Mouse (Mus musculus): Measurements from ENCODE around the gene Islr. TPM values are rescaled to one million over a fixed set of nuclear protein-coding genes. Genes with fewer than 3 reads are reported as not detected.
A peak's percentile ranks its signal among the peaks of the same experiment; 100 is the strongest.

The Islr gene
- total RNA-seq, 2 experiments from 2014 or later, result 31.4 to 33.0 TPM

GRCm38 (mm10) chr9:58225915-58226913 is 22.1 kb upstream of the Islr start:
- intact Hi-C loops (cut with DNase I), result loop anchor here (2.0 to 10.0 kb wide), 3 partner anchors 43 to 139 kb away; no protein-coding TSS in a partner anchor
- no peak for DNase-seq (ENCODE audit: low spot score)

- no peak for DNase-seq (ENCODE audit: low spot score)
- intact Hi-C loops (cut with DNase I), result loop anchor here (10.0 kb wide), 1 partner anchor 140 kb away; no protein-coding TSS in a partner anchor
These were observed 20.2 kb upstream of the Islr start for GRCm38 (mm10) chr9:58224356-58224755.

GRCm38 (mm10) chr9:58220218-58220903 is 16.3 kb upstream of the Islr start:
- no peak for DNase-seq (ENCODE audit: low spot score)
- intact Hi-C loops (cut with DNase I), result loop anchor here (10.0 kb wide), 1 partner anchor 144 kb away; no protein-coding TSS in a partner anchor

GRCm38 (mm10) chr9:58218539-58218938 is 14.4 kb upstream of the Islr start:
- DNase-seq (ENCODE audit: low spot score), result no peak
- intact Hi-C loops (cut with DNase I), result no loop called here

GRCm38 (mm10) chr9:58216402-58216801 is 12.3 kb upstream of the Islr start:
- DNase-seq (ENCODE audit: low spot score), result no peak
- intact Hi-C loops (cut with DNase I), result no loop called here

GRCm38 (mm10) chr9:58214519-58215180 is 10.5 kb upstream of the Islr start:
- intact Hi-C loops (cut with DNase I), result no loop called here
- no peak for DNase-seq (ENCODE audit: low spot score)

- intact Hi-C loops (cut with DNase I), result no loop called here
- no peak for DNase-seq (ENCODE audit: low spot score)
These were observed 9.8 kb upstream of the Islr start for GRCm38 (mm10) chr9:58213865-58214264.

GRCm38 (mm10) chr9:58213377-58213776 is 9.3 kb upstream of the Islr start:
- intact Hi-C loops (cut with DNase I), result no loop called here
- DNase-seq (ENCODE audit: low spot score), result no peak

- intact Hi-C loops (cut with DNase I), result no loop called here
- DNase-seq (ENCODE audit: low spot score), result no peak
These were observed 6.2 kb upstream of the Islr start for GRCm38 (mm10) chr9:58210304-58210627.

- intact Hi-C loops (cut with DNase I), result no loop called here
- DNase-seq (ENCODE audit: low spot score), result no peak
These were observed 5.6 kb upstream of the Islr start for GRCm38 (mm10) chr9:58209462-58210303.

- no peak for DNase-seq (ENCODE audit: low spot score)
- intact Hi-C loops (cut with DNase I), result no loop called here
These were observed 1.9 kb upstream of the Islr start for GRCm38 (mm10) chr9:58206013-58206412.

- DNase-seq (ENCODE audit: low spot score), result peak; percentile 78
- intact Hi-C loops (cut with DNase I), result loop anchor here (1.0 kb wide), 1 partner anchor 166 kb away; no protein-coding TSS in a partner anchor
These were observed 418 bp upstream of the Islr start for GRCm38 (mm10) chr9:58204448-58205000.

- intact Hi-C loops (cut with DNase I), result no loop called here
- DNase-seq (ENCODE audit: low spot score), result no peak
These were observed 1.2 kb downstream of the Islr start for GRCm38 (mm10) chr9:58202676-58203453.

GRCm38 (mm10) chr9:58201861-58202549 is 2.1 kb downstream of the Islr start:
- intact Hi-C loops (cut with DNase I), result no loop called here
- DNase-seq (ENCODE audit: low spot score), result no peak

GRCm38 (mm10) chr9:58201091-58201842 is 2.8 kb downstream of the Islr start:
- intact Hi-C loops (cut with DNase I), result no loop called here
- DNase-seq (ENCODE audit: low spot score), result no peak

GRCm38 (mm10) chr9:58200270-58201090 is 3.6 kb downstream of the Islr start:
- DNase-seq (ENCODE audit: low spot score), result no peak
- intact Hi-C loops (cut with DNase I), result no loop called here
